Mouse (Mus musculus): ENCODE data around the gene Prdx6b. TPM values are rescaled to one million over a fixed set of nuclear protein-coding genes. Genes with fewer than 3 reads are reported as not detected.

The Prdx6b gene
- total RNA-seq, 2 experiments from 2014 or later: not detected

DNA sequence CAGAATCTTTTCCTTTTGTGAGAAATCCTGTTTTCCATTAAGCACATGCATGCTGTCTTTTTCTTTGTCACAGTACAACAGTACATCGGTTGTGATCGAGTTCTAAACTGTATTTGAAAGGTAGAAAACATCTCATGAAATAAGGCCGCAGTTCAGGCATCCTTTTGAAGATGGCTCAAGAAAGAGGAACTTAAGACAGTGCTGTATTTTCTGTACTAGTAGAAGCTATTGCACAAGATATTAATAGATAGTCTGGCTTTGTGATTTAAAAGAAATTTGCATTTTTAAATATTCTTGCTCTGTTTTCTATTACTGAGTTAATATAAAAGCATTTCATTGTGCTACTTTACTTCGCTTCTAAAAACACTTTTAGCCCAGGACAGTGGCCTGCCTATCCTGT, 30.6 kb downstream of the Prdx6b start:
- DNase-seq (ENCODE audit: low spot score in 2 of 2): no peak

DNA sequence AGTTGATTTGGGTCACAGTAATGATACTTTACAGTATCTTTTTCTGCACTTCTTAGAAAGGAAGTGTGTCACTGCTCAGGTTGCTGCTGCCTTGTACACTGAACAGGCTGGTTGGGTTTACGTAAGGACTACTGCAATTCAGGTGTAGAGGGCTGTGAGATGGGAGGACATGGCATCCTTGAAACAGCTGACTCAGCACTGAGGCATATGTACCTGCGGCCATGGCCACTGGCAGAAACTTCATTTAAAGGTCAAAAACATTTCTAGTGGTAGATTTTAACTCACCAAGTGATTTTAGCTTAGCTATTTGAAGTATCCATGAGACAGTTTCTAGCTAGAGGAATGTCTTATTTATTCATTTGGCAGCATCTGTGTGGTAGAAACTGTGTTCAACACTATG, 33.5 kb downstream of the Prdx6b start:
- DNase-seq (ENCODE audit: low spot score in 2 of 2): no peak

DNA sequence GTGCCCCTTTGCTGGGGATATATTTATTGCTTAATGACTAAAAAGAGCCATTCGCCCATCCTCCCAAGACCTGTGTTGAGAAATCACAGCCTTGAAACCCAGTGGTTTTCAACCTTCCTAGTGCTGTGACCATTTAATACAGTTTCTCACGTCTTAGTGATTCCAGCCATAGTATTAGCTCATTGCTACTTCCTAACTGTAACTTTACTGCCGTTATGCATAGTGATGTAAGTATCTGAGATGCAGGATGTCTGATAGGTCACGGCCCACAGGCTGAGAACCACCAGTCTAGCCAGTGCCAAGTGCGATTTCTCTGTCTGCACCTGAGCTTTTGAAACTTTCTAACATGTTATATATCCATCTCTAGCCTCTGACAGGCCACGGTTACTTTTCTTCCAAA, 35.0 kb downstream of the Prdx6b start:
- DNase-seq (ENCODE audit: low spot score in 2 of 2): no peak

DNA sequence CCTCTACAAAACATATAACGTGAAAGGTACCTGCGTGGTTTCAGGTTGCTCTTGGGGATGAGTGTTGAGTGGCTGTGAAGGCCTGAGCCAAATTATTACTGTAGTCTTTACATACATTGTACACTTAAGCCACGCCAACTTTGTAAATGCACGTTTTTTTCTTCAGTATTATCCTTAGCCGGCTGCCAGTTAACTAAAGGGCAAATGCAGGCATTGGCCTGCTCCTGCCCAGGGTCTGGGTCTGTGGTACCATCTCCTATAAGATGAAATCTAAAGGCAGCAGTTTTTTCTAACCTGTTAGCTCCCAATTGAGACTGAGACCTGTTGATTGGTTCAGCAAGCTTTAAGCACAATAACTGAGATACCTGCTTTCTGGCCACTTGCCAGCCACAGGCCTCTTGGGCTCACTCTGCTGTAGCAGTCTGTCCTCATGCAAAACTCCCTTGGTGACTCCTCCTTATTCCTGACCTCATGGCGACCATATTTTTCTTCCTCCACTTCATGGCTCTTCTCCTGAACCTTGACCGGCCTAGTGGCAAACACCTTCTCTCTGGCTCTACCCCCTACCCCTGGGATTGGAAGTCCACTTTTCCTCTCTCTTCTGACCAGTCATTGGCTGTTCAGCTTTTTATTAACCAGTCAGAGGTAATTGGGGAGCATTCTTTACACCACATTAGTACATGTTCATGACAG, 36.8 kb downstream of the Prdx6b start:
- DNase-seq (ENCODE audit: low spot score in 2 of 2): no peak

DNA sequence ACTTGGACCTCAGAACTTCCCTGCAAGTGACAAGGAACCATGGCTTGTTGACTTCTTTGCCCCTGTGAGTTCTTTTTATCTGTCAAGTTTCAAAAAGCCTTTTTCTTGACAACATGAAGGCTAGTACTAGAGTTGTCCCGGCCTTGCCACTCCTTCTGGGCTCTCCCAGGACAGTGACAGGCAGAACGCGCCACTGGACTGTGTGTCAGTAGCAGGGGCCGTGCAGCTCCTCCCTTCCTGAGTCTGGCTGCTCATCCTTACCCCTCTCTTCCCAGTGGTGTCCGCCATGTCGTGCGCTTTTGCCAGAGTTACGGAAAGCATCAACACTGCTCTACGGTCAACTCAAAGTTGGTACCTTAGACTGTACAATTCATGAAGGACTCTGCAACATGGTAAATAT, 48.3 kb downstream of the Prdx6b start:
- no peak for DNase-seq (ENCODE audit: low spot score in 2 of 2)

Other genes starting within 250 kb of the Prdx6b start
- 100 to 1,000 TPM; 138 to 143 TPM for gene Pde1a, start 163.0 kb upstream of the Prdx6b start, total RNA-seq (2021)
- 10 to 100 TPM; 55.0 to 61.2 TPM for gene Dnajc10, start 23.0 kb downstream of the Prdx6b start, total RNA-seq (2021)
- 10 to 100 TPM; 24.4 to 25.5 TPM for gene Frzb, start 155.2 kb downstream of the Prdx6b start, total RNA-seq (2021)

All from layer of hippocampus, postnatal 14 days (tissue).